Mouse (Mus musculus): ENCODE data around the gene Ptchd1. TPM values are rescaled to one million over a fixed set of nuclear protein-coding genes. Genes with fewer than 3 reads are reported as not detected.

The Ptchd1 gene
- polyA plus RNA-seq, 1 experiment from 2014 or later = 0.32 TPM

- no peaks in the 10 kb centered on the region for H3K36me3 ChIP-seq (ENCODE audit: insufficient read depth)
- peak overlapping the region; percentile 44 for H3K4me3 ChIP-seq (ENCODE audit: low read depth, low read length)
- peak; percentile 50; the same call in 1 of the 2 replicates for ATAC-seq (ENCODE audit: insufficient read depth)
- peaks cover 36% of the 10 kb centered on the region for H3K27me3 ChIP-seq (ENCODE audit: insufficient read depth, low read length)
- H3K4me2 ChIP-seq = peak overlapping the region; percentile 78
- no peak overlapping the region for H3K27ac ChIP-seq (ENCODE audit: low read depth)
- whole genome bisulfite sequencing = 4% methylated on average over 22 of the region's 69 CpGs
- H3K4me1 ChIP-seq (ENCODE audit: insufficient read depth) = no peaks in the 10 kb centered on the region
- TF ChIP-seq CTCF (IDR thresholded peaks at IDR 0.05; ENCODE audit: low read depth) = no peak
- H3K9me3 ChIP-seq (ENCODE audit: low read depth, low read length) = no peaks in the 10 kb centered on the region
- peak; percentile 7 for DNase-seq
- H3K9ac ChIP-seq = no peak overlapping the region
Observed at GRCm38 (mm10) chrX:155622961-155623599, 534 bp downstream of the Ptchd1 start.

- Histone ChIP-seq H3K9ac (no peak overlapping the region), H3K27ac (ENCODE audit: low read depth) (no peak overlapping the region), H3K4me3 (ENCODE audit: low read depth, low read length) (peak overlapping the region; percentile 44), H3K9me3 (ENCODE audit: low read depth, low read length) (no peaks in the 10 kb centered on the region), H3K4me1 (ENCODE audit: insufficient read depth) (no peaks in the 10 kb centered on the region), H3K27me3 (ENCODE audit: insufficient read depth, low read length) (peaks cover 36% of the 10 kb centered on the region), H3K36me3 (ENCODE audit: insufficient read depth) (no peaks in the 10 kb centered on the region), H3K4me2 (peak overlapping the region; percentile 78)
- DNase-seq (no peak), ATAC-seq (ENCODE audit: insufficient read depth) (no peak)
- 15% methylated on average over 24 of the region's 24 CpGs for WGBS
- no peak for TF ChIP-seq CTCF (IDR thresholded peaks at IDR 0.05; ENCODE audit: low read depth)
Observed at GRCm38 (mm10) chrX:155622527-155622926, 1.1 kb downstream of the Ptchd1 start.

GRCm38 (mm10) chrX:155601196-155601595 lies 22.4 kb downstream of the Ptchd1 start:
- WGBS = 66% methylated on average over 2 of the region's 2 CpGs
- no peak overlapping the region for H3K4me2 ChIP-seq
- TF ChIP-seq CTCF (IDR thresholded peaks at IDR 0.05; ENCODE audit: low read depth) = no peak

GRCm38 (mm10) chrX:155596390-155596789 lies 27.2 kb downstream of the Ptchd1 start:
- DNase-seq (no peak), ATAC-seq (ENCODE audit: insufficient read depth) (no peak)
- Histone ChIP-seq H3K4me3 (ENCODE audit: low read depth, low read length) (no peak overlapping the region), H3K9me3 (ENCODE audit: low read depth, low read length) (no peaks in the 10 kb centered on the region), H3K27me3 (ENCODE audit: insufficient read depth, low read length) (no peaks in the 10 kb centered on the region), H3K27ac (ENCODE audit: low read depth) (no peak overlapping the region), H3K4me1 (ENCODE audit: insufficient read depth) (no peaks in the 10 kb centered on the region), H3K4me2 (no peak overlapping the region), H3K9ac (no peak overlapping the region), H3K36me3 (ENCODE audit: insufficient read depth) (no peaks in the 10 kb centered on the region)
- no peak for TF ChIP-seq CTCF (IDR thresholded peaks at IDR 0.05; ENCODE audit: low read depth)

More at GRCm38 (mm10) chrX:155601196-155601595, 22.4 kb downstream of the Ptchd1 start:
- H3K9me3 ChIP-seq (ENCODE audit: low read depth, low read length) = no peaks in the 10 kb centered on the region
- H3K36me3 ChIP-seq (ENCODE audit: insufficient read depth) = no peaks in the 10 kb centered on the region
- no peak overlapping the region for H3K27ac ChIP-seq (ENCODE audit: low read depth)
- H3K4me3 ChIP-seq (ENCODE audit: low read depth, low read length) = no peak overlapping the region
- no peak overlapping the region for H3K9ac ChIP-seq
- no peaks in the 10 kb centered on the region for H3K4me1 ChIP-seq (ENCODE audit: insufficient read depth)
- DNase-seq (peak; percentile 44), ATAC-seq (ENCODE audit: insufficient read depth) (no peak)
- H3K27me3 ChIP-seq (ENCODE audit: insufficient read depth, low read length) = no peaks in the 10 kb centered on the region

GRCm38 (mm10) chrX:155594685-155595084 lies 28.9 kb downstream of the Ptchd1 start:
- no peaks in the 10 kb centered on the region for H3K36me3 ChIP-seq (ENCODE audit: insufficient read depth)
- no peaks in the 10 kb centered on the region for H3K27me3 ChIP-seq (ENCODE audit: insufficient read depth, low read length)
- TF ChIP-seq CTCF (IDR thresholded peaks at IDR 0.05; ENCODE audit: low read depth) = no peak
- H3K4me3 ChIP-seq (ENCODE audit: low read depth, low read length) = no peak overlapping the region
- DNase-seq (no peak), ATAC-seq (ENCODE audit: insufficient read depth) (no peak)
- H3K9ac ChIP-seq = no peak overlapping the region
- no peak overlapping the region for H3K27ac ChIP-seq (ENCODE audit: low read depth)
- no peaks in the 10 kb centered on the region for H3K9me3 ChIP-seq (ENCODE audit: low read depth, low read length)
- no peaks in the 10 kb centered on the region for H3K4me1 ChIP-seq (ENCODE audit: insufficient read depth)
- 63% methylated on average over 1 of the region's 1 CpGs for WGBS
- H3K4me2 ChIP-seq = no peak overlapping the region

- H3K9me3 ChIP-seq (ENCODE audit: low read depth, low read length) = no peaks in the 10 kb centered on the region
- 45% methylated on average over 2 of the region's 2 CpGs for WGBS
- ATAC-seq (ENCODE audit: insufficient read depth) = no peak
Observed at GRCm38 (mm10) chrX:155592467-155592866, 31.1 kb downstream of the Ptchd1 start.

GRCm38 (mm10) chrX:155591490-155591889 lies 32.1 kb downstream of the Ptchd1 start:
- no peaks in the 10 kb centered on the region for H3K4me1 ChIP-seq (ENCODE audit: insufficient read depth)
- ATAC-seq (ENCODE audit: insufficient read depth) = no peak
- WGBS = 47% methylated on average over 3 of the region's 3 CpGs

More at GRCm38 (mm10) chrX:155592467-155592866, 31.1 kb downstream of the Ptchd1 start:
- Histone ChIP-seq H3K27ac (ENCODE audit: low read depth) (no peak overlapping the region), H3K27me3 (ENCODE audit: insufficient read depth, low read length) (no peaks in the 10 kb centered on the region), H3K9ac (no peak overlapping the region), H3K4me2 (no peak overlapping the region), H3K4me3 (ENCODE audit: low read depth, low read length) (no peak overlapping the region), H3K36me3 (ENCODE audit: insufficient read depth) (no peaks in the 10 kb centered on the region), H3K4me1 (ENCODE audit: insufficient read depth) (no peaks in the 10 kb centered on the region)
- DNase-seq = no peak
- TF ChIP-seq CTCF (IDR thresholded peaks at IDR 0.05; ENCODE audit: low read depth) = no peak

More at GRCm38 (mm10) chrX:155591490-155591889, 32.1 kb downstream of the Ptchd1 start:
- no peaks in the 10 kb centered on the region for H3K36me3 ChIP-seq (ENCODE audit: insufficient read depth)
- H3K4me3 ChIP-seq (ENCODE audit: low read depth, low read length) = no peak overlapping the region
- no peak overlapping the region for H3K4me2 ChIP-seq
- H3K9ac ChIP-seq = no peak overlapping the region
- H3K27ac ChIP-seq (ENCODE audit: low read depth) = no peak overlapping the region
- TF ChIP-seq CTCF (IDR thresholded peaks at IDR 0.05; ENCODE audit: low read depth) = no peak
- no peaks in the 10 kb centered on the region for H3K9me3 ChIP-seq (ENCODE audit: low read depth, low read length)
- H3K27me3 ChIP-seq (ENCODE audit: insufficient read depth, low read length) = no peaks in the 10 kb centered on the region
- DNase-seq = no peak
